Mouse (Mus musculus): ENCODE measurements around the gene Kcnk13. TPM values are rescaled to one million over a fixed set of nuclear protein-coding genes. Genes with fewer than 3 reads are reported as not detected.

Gene Kcnk13
- polyA plus RNA-seq, 1 experiment from 2014 or later: 0.94 TPM

GRCm38 (mm10) chr12:100101651-100102050, 137.4 kb downstream of the Kcnk13 start:
- ATAC-seq: no peak
- Histone ChIP-seq H3K4me1 (ENCODE audit: control insufficient read depth, insufficient read depth, low read length) (no peaks in the 10 kb centered on the region), H3K4me2 (ENCODE audit: low read length) (no peak overlapping the region), H3K27ac (ENCODE audit: low read depth, low read length) (no peak overlapping the region), H3K27me3 (replicated peaks; ENCODE audit: control insufficient read depth, insufficient read depth, low read length) (no peaks in the 10 kb centered on the region), H3K36me3 (ENCODE audit: control insufficient read depth, insufficient read depth, low read length) (no peaks in the 10 kb centered on the region), H3K4me3 (ENCODE audit: low read depth, low read length) (no peak overlapping the region), H3K9ac (ENCODE audit: low read length) (no peak overlapping the region), H3K9me3 (replicated peaks; ENCODE audit: control insufficient read depth, low read length) (no peaks in the 10 kb centered on the region)
- 78% methylated on average over 3 of the region's 3 CpGs for WGBS
- no peak for DNase-seq (ENCODE audit: low spot score)

GRCm38 (mm10) chr12:100104530-100104929, 140.2 kb downstream of the Kcnk13 start:
- no peak overlapping the region for H3K9ac ChIP-seq (ENCODE audit: low read length)
- ATAC-seq: no peak
- no peaks in the 10 kb centered on the region; the same call in 1 of the 2 replicates for H3K4me1 ChIP-seq (ENCODE audit: control insufficient read depth, insufficient read depth, low read length)
- no peaks in the 10 kb centered on the region for H3K9me3 ChIP-seq (replicated peaks; ENCODE audit: control insufficient read depth, low read length)
- no peak overlapping the region for H3K4me2 ChIP-seq (ENCODE audit: low read length)
- 85% methylated on average over 5 of the region's 5 CpGs for WGBS
- H3K4me3 ChIP-seq (ENCODE audit: low read depth, low read length): no peak overlapping the region
- H3K27ac ChIP-seq (ENCODE audit: low read depth, low read length): no peak overlapping the region
- H3K36me3 ChIP-seq (ENCODE audit: control insufficient read depth, insufficient read depth, low read length): no peaks in the 10 kb centered on the region
- no peak for DNase-seq (ENCODE audit: low spot score)
- H3K27me3 ChIP-seq (replicated peaks; ENCODE audit: control insufficient read depth, insufficient read depth, low read length): no peaks in the 10 kb centered on the region

GRCm38 (mm10) chr12:100106275-100106895, 142.1 kb downstream of the Kcnk13 start:
- ATAC-seq: peak; percentile 18; the same call in 1 of the 2 replicates
- Histone ChIP-seq H3K27me3 (replicated peaks; ENCODE audit: control insufficient read depth, insufficient read depth, low read length) (no peaks in the 10 kb centered on the region), H3K4me2 (ENCODE audit: low read length) (0 out of 2 replicates have a peak overlapping the region, but pooled peaks have one; percentile 14), H3K4me3 (ENCODE audit: low read depth, low read length) (no peak overlapping the region), H3K9ac (ENCODE audit: low read length) (no peak overlapping the region), H3K9me3 (replicated peaks; ENCODE audit: control insufficient read depth, low read length) (no peaks in the 10 kb centered on the region), H3K36me3 (ENCODE audit: control insufficient read depth, insufficient read depth, low read length) (peaks cover under 1% of the 10 kb centered on the region; the same call in 1 of the 2 replicates), H3K27ac (ENCODE audit: low read depth, low read length) (no peak overlapping the region), H3K4me1 (ENCODE audit: control insufficient read depth, insufficient read depth, low read length) (peaks cover 8% of the 10 kb centered on the region)
- 13% methylated on average over 20 of the region's 20 CpGs for WGBS
- DNase-seq (ENCODE audit: low spot score): peak; percentile 92

- Histone ChIP-seq H3K4me1 (ENCODE audit: control insufficient read depth, insufficient read depth, low read length) (peaks cover 11% of the 10 kb centered on the region), H3K27me3 (replicated peaks; ENCODE audit: control insufficient read depth, insufficient read depth, low read length) (no peaks in the 10 kb centered on the region), H3K4me2 (ENCODE audit: low read length) (no peak overlapping the region), H3K9ac (ENCODE audit: low read length) (no peak overlapping the region), H3K4me3 (ENCODE audit: low read depth, low read length) (no peak overlapping the region), H3K36me3 (ENCODE audit: control insufficient read depth, insufficient read depth, low read length) (peaks cover 11% of the 10 kb centered on the region), H3K9me3 (replicated peaks; ENCODE audit: control insufficient read depth, low read length) (no peaks in the 10 kb centered on the region), H3K27ac (ENCODE audit: low read depth, low read length) (no peak overlapping the region)
- DNase-seq (ENCODE audit: low spot score): no peak
- WGBS: 64% methylated on average over 4 of the region's 4 CpGs
- ATAC-seq: no peak
Observed at GRCm38 (mm10) chr12:100107436-100107835, 143.1 kb downstream of the Kcnk13 start.

- Histone ChIP-seq H3K4me3 (ENCODE audit: low read depth, low read length) (peak within 1 kb of the TSS; percentile 99), H3K36me3 (ENCODE audit: control insufficient read depth, insufficient read depth, low read length) (peaks cover 33% of the 10 kb centered on the region), H3K4me1 (ENCODE audit: control insufficient read depth, insufficient read depth, low read length) (peaks cover 11% of the 10 kb centered on the region), H3K9ac (ENCODE audit: low read length) (peak within 1 kb of the TSS; percentile 94), H3K27ac (ENCODE audit: low read depth, low read length) (peak within 1 kb of the TSS; percentile 74), H3K4me2 (ENCODE audit: low read length) (peak within 1 kb of the TSS; percentile 81), H3K9me3 (replicated peaks; ENCODE audit: control insufficient read depth, low read length) (no peaks in the 10 kb centered on the region), H3K27me3 (replicated peaks; ENCODE audit: control insufficient read depth, insufficient read depth, low read length) (no peaks in the 10 kb centered on the region)
- DNase-seq (ENCODE audit: low spot score) (peak; percentile 94), ATAC-seq (peak; percentile 81)
- under 1% methylated on average over 58 of the region's 58 CpGs for WGBS
Observed at GRCm38 (mm10) chr12:100109986-100110696, 145.8 kb downstream of the Kcnk13 start, which contains the start of gene Psmc1. TSS of gene Psmc1 (plus strand) at chr12:100110154.

Small RNA genes within 50 kb of the gene (microRNA-seq; reads per million reads assigned to microRNA genes)
- gene Gm23291: not detected

Other genes with a start within 250 kb of the Kcnk13 start
- 8.4 and 12.5 TPM in 2 replicates for gene Efcab11, start 80.1 kb upstream of the Kcnk13 start, polyA plus RNA-seq (2014; fragmentation: Nextera tagmentation; extraction: Ambion mirVana)
- 78.8 and 80.6 TPM in 2 replicates for gene Tdp1, start 80.0 kb upstream of the Kcnk13 start, polyA plus RNA-seq (2014; fragmentation: Nextera tagmentation; extraction: Ambion mirVana)
- 295 and 305 TPM in 2 replicates for gene Psmc1, start 145.7 kb downstream of the Kcnk13 start, polyA plus RNA-seq (2014; fragmentation: Nextera tagmentation; extraction: Ambion mirVana)
- gene Nrde2, start 195.2 kb downstream of the Kcnk13 start, polyA plus RNA-seq (2014; fragmentation: Nextera tagmentation; extraction: Ambion mirVana): 12.5 and 13.1 TPM in 2 replicates
- gene Calm1, start 234.9 kb downstream of the Kcnk13 start, polyA plus RNA-seq (2014; fragmentation: Nextera tagmentation; extraction: Ambion mirVana): 2,256 and 2,267 TPM in 2 replicates